Mouse (Mus musculus) liver, adult 2 months (tissue): ENCODE data around the gene Serpine3.

Experiments
- CTCF ChIP-seq: fragments of 200-500 bp; IDR thresholded peaks from 2 replicates; pipeline ENCODE4 v1.5.1; 2011; ENCODE audit warnings: low read depth, low read length, control low read depth
- POLR2A ChIP-seq: fragments of 200-500 bp; IDR thresholded peaks from 2 replicates; pipeline ENCODE4 v1.6.1; 2011; ENCODE audit warnings: low read length, control low read depth; ENCODE audit not compliant: insufficient read depth; ENCODE audit errors: extremely low read depth

GRCm38 (mm10) chr14:62735646-62736045 lies 72.2 kb downstream of the Serpine3 start:
- TF ChIP-seq POLR2A (no peak), CTCF (no peak)
